Mouse (Mus musculus): ENCODE measurements around the gene Serpina6. TPM values are rescaled to one million over a fixed set of nuclear protein-coding genes. Genes with fewer than 3 reads are reported as not detected.

The Serpina6 gene
- polyA plus RNA-seq, 1 experiment from 2014 or later = 0.95 TPM

DNA sequence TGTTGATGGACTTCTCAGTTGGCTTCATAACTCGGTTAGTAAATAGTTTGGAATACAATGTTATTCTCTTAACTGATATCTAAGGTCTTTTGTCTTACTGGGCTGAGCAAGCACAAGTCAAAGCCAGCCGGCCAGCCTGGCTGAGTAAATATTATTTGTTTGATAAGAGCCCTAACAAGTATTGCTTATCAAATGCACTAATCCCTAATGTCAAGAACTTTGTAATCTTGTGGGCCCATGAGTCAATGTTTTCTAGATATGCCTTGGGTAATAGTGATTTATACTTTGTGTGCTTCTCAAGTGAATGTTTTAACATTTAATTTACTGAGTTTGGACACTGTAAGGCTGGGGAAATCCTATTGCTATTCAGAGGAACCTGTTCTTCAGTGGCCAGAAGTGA lies 58.6 kb downstream of the Serpina6 start:
- Histone ChIP-seq H3K27me3 (ENCODE audit: control insufficient read depth, insufficient read depth, low read length) (no peaks in the 10 kb centered on the region), H3K9me3 (ENCODE audit: control insufficient read depth, low read length) (no peaks in the 10 kb centered on the region), H3K27ac (ENCODE audit: low read depth, low read length) (no peak overlapping the region), H3K4me3 (ENCODE audit: low read length) (no peak overlapping the region), H3K36me3 (ENCODE audit: control insufficient read depth, insufficient read depth, low read length) (no peaks in the 10 kb centered on the region), H3K4me1 (ENCODE audit: control insufficient read depth, insufficient read depth, low read length) (no peaks in the 10 kb centered on the region), H3K4me2 (replicated peaks; ENCODE audit: low read depth, low read length) (no peak overlapping the region), H3K9ac (ENCODE audit: low read depth, low read length) (no peak overlapping the region)
- WGBS = 69% methylated on average over 2 of the region's 2 CpGs
- no peak for ATAC-seq (ENCODE audit: low FRiP score, low TSS enrichment)

Other genes starting within 250 kb of the Serpina6 start
- gene 9330161L09Rik, start 249.4 kb downstream of the Serpina6 start, polyA plus RNA-seq (2014; fragmentation: Nextera tagmentation; extraction: Ambion mirVana) = 0.22 and 0.26 TPM in 2 replicates
- gene Ddx24, start 231.4 kb downstream of the Serpina6 start, polyA plus RNA-seq (2014; fragmentation: Nextera tagmentation; extraction: Ambion mirVana) = 73.9 and 93.9 TPM in 2 replicates
- gene Ifi27, start 223.0 kb downstream of the Serpina6 start, polyA plus RNA-seq (2014; fragmentation: Nextera tagmentation; extraction: Ambion mirVana) = 22.3 and 22.5 TPM in 2 replicates
- 5.9 and 8.0 TPM in 2 replicates for gene Ifi27l2a, start 213.5 kb downstream of the Serpina6 start, polyA plus RNA-seq (2014; fragmentation: Nextera tagmentation; extraction: Ambion mirVana)
- gene Ifi27l2b, start 200.0 kb downstream of the Serpina6 start, polyA plus RNA-seq (2014; fragmentation: Nextera tagmentation; extraction: Ambion mirVana) = not detected in 2 replicates
- gene Ppp4r4, start 124.9 kb downstream of the Serpina6 start, polyA plus RNA-seq (2014; fragmentation: Nextera tagmentation; extraction: Ambion mirVana) = 1.2 and 2.0 TPM in 2 replicates
- not detected in 2 replicates for gene Serpina10, start 25.8 kb downstream of the Serpina6 start, polyA plus RNA-seq (2014; fragmentation: Nextera tagmentation; extraction: Ambion mirVana)
- gene Serpina16, start 18.9 kb upstream of the Serpina6 start, polyA plus RNA-seq (2014; fragmentation: Nextera tagmentation; extraction: Ambion mirVana) = not detected in 2 replicates
- not detected in 2 replicates for gene Serpina1f, start 38.3 kb upstream of the Serpina6 start, polyA plus RNA-seq (2014; fragmentation: Nextera tagmentation; extraction: Ambion mirVana)
- not detected in 2 replicates for gene Serpina1d, start 116.4 kb upstream of the Serpina6 start, polyA plus RNA-seq (2014; fragmentation: Nextera tagmentation; extraction: Ambion mirVana)
- 3.1 and 3.8 TPM in 2 replicates for gene Serpina1b, start 173.2 kb upstream of the Serpina6 start, polyA plus RNA-seq (2014; fragmentation: Nextera tagmentation; extraction: Ambion mirVana)
- gene Serpina1a, start 206.3 kb upstream of the Serpina6 start, polyA plus RNA-seq (2014; fragmentation: Nextera tagmentation; extraction: Ambion mirVana) = 4.6 and 7.4 TPM in 2 replicates
- 0.51 TPM in 1 of 2 replicates, not detected in the other for gene Serpina1c, start 247.7 kb upstream of the Serpina6 start, polyA plus RNA-seq (2014; fragmentation: Nextera tagmentation; extraction: Ambion mirVana)